Mouse (Mus musculus) splenic B cell, adult 2 months (primary cell): ENCODE data around the gene Ptpro.

Source experiments
- DNase-seq: peaks from one replicate; pipeline ENCODE4 v3.0.0-alpha.2; 2011; ENCODE audit warnings: low read depth, low spot score
- H3K27me3 ChIP-seq: 2 replicates; pipeline ENCODE4 v1.6.1; 2012; ENCODE audit warnings: mild to moderate bottlenecking, low read length, moderate library complexity, mixed read lengths; ENCODE audit not compliant: control insufficient read depth, poor library complexity, insufficient read depth, severe bottlenecking
- H3K36me3 ChIP-seq: 2 replicates; pipeline ENCODE4 v1.6.1; 2012; ENCODE audit warnings: mild to moderate bottlenecking, low read length, moderate library complexity, mixed read lengths; ENCODE audit not compliant: control insufficient read depth, poor library complexity, insufficient read depth, severe bottlenecking

Gene Ptpro

DNA sequence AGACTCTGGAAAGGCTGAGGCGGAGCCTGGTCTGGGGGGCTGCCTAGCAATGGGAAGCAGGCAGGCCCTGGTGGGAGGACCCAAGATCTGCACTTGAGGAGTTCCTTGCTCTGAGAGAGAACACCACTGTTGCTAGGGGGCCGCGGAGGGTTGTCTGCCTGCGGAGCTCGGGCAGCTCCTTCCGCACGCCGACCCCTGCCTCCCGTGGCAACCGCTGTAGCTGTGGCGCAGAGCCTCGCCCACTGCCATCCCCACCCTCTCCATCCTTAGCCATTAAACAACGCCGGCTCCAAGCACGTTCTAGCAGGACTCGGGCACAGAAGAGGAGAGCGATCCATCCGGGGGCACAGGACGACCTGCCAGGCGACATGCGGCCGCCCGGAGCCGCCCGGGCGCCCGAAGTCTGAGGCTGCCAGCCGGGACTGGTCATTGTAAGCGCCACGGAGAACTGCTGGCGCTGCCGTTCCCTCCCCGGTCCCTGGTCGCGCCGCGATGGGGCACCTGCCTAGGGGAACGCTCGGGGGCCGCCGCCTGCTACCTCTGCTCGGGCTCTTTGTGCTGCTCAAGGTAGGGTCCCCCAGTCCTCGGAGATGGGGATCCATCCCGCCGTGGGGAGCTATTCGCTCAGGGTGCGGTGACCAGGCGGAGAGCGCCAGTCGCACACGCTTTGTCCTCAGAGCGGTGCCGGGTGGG, at the start of gene Ptpro:
Gene Ptpro (plus strand): TSS at position 126 of the 693 bp plus-strand sequence.
- DNase-seq: no peak
- H3K36me3 ChIP-seq: no peaks in the 10 kb centered on the region
- H3K27me3 ChIP-seq: no peaks in the 10 kb centered on the region; the same call in none of the 2 replicates

DNA sequence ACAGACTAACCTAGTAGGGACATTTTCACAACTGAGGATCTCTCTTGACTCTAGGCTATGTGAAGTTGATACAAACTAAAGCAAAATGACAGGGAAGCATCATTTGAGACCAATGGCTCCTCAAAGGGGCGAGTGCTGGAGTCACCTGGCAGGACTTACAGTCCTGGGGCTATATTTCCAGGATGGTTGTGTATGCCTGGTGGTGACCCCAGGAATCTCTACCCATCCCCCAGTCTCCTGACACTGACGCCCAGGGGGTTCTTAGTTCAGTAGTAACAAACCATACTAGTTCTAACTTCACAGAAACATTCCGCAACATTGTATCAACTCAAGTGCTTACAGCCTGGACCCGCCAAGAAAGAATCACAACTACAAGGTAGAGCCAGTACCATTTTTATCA, 49.5 kb upstream of the Ptpro start:
- H3K27me3 ChIP-seq: no peaks in the 10 kb centered on the region
- H3K36me3 ChIP-seq: no peaks in the 10 kb centered on the region

DNA sequence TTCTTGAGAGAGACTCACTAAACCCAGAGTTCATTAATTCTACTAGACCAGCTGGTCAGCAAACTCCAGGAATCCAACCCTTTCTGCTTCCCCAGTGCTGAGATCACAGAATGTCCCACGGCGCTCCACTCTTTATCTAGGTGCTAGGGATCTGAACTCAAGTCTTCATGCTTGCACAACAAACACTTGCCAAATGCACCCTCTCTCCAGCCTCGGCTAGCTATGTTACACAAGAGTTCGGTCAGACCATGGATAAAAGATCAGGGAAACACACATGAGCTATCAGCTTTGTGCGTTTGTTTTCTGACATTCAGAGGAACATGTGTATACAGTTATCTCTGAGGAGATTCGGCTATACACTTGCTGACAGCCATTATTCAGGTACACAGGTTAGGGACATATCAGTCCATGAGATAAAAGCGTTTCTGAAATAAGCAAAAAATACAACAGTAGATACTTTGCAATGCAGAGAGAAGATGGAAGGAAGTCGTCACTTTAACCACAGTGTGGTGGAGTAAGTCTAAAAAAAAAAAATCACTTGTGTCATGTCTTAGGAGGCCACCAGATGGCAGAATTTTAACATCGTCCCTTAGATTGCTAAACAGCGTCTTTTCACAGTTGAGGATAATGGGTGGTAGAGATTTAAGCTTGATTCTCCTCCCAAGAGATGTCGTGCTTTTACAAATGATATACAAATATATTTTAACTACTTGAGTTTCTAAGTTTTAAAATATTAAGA, 46.3 kb upstream of the Ptpro start:
- Histone ChIP-seq H3K27me3 (no peaks in the 10 kb centered on the region), H3K36me3 (no peaks in the 10 kb centered on the region)
- DNase-seq: peak; percentile 30

More for the DNA sequence above, 49.5 kb upstream of the Ptpro start:
- no peak for DNase-seq

DNA sequence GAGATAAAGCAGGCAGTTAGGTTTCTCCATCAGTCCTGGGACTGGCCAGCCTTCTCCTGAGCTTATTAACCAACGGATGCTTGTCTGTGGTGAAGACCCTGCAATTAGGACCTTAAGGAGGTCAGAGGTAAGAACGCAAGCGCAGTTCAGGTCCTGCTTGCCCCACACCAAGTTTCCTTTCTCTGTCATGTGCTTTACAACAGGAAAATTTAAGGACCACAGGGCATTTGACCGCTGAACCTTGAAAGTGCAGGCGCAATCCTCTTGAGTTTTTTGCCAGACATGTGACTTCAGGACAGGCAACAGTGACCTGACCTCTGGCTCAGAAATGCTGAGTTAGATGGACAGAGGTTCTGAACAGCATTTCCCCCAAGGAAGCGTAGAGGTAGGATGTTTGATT, 45.0 kb upstream of the Ptpro start:
- DNase-seq: no peak
- no peaks in the 10 kb centered on the region for H3K27me3 ChIP-seq
- H3K36me3 ChIP-seq: no peaks in the 10 kb centered on the region

DNA sequence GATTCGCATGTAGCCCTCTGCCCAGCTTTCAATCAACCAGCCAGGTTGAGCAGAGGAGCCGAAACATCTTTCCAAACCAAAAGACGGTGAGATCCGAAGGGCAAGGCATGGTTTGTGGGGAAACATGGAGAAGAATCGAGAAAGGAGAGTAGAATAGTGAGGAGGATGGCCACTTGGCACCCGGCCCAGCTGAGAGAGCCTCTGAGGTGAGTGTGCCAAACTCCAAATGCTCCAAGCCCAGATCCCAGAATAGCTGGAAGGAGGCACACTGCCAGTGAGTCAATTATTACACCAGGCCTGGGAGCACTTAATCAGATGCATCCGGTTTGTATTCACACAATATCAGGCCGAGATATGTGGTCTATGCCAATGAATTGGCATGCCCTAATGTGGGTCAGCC, 42.1 kb upstream of the Ptpro start:
- no peaks in the 10 kb centered on the region for H3K36me3 ChIP-seq
- no peaks in the 10 kb centered on the region for H3K27me3 ChIP-seq
- no peak for DNase-seq

DNA sequence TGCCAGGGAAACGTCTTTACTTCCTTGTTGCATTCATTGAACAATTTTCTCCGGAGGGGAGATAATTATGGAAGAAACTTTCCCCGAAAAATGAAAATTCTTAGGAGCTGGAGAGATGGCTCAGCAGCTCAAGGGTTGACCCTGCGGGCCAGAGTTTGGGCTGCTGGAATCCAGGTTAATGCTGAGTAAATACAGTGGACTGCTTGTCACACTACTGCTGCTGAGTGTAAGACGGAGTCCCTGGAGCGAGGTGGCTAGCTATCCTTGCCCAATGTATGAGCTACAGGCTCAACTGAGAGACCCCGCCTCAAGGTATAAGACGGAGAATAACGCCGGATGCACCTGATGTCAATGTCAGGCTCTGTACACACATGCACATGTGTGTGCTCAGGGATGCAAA, 41.1 kb upstream of the Ptpro start:
- no peak for DNase-seq
- H3K36me3 ChIP-seq: no peaks in the 10 kb centered on the region

DNA sequence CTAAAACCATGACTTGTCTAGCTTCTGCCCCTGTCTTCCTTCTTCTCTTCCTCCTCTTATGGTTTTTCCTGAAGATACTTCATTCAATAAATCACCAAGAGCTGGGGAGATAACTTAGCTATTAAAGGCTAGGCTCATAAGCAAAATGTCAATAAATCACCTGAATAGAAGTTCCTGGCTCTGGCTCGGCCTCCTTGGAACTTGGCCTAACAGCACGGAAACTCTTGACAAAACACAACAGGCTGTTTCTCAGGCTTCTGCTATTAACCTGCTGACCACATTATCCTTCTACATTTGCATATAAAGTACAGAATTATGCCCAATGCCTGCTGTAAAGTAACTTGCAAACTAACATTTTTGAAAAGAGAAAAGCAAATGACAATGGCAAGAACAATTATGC, 40.7 kb upstream of the Ptpro start:
- no peaks in the 10 kb centered on the region for H3K27me3 ChIP-seq
- no peaks in the 10 kb centered on the region for H3K36me3 ChIP-seq
- no peak for DNase-seq

More for the DNA sequence above, 41.1 kb upstream of the Ptpro start:
- no peaks in the 10 kb centered on the region for H3K27me3 ChIP-seq

DNA sequence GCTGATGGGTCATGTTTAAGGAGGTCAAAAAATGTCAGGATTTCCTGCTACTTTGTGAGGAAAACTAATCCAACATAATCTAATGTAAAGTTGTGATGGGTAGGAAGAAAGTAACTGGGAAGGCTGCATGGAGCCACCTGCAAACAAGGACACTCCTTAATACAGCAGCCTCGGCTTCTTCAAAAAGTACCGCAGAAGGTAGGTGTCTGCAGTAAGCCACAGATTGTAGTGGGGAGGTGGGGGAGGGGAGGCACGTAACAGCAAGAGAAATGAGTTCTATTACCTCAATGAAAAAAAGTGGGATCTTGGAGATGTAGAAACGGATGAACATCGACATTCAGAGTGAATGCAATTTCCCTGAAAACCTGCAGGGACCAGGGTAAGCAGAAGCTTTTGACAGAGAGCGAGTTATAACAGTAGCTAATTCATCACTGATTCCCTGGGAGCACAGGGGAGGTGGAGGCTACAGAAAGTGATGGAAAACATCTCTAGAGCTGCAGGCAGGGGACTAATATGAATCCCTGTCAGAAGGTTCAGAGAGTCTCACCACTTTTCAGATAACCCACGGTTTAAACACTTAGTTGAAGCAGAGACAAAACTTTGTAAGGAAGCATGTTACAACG, 34.2 kb upstream of the Ptpro start:
- no peak for DNase-seq
- Histone ChIP-seq H3K36me3 (no peaks in the 10 kb centered on the region), H3K27me3 (no peaks in the 10 kb centered on the region)

DNA sequence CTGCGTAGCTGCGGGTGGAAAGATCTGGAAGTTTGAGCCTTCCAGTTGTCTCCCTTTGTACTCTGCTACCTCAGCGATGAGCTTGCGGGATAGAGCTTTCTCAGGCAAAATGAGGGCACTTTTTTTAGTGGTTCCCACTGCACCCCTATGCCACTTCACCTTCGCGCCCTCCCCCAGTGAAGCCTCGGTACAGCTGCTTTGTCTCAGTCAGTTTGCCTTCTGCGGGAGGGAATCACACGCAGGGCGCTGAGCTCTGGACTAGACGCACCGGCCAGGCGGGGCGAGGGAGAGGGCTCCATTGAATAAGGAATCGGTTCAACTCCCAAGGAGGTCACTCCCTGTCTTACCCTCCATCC, 746 bp downstream of the Ptpro start:
- Histone ChIP-seq H3K27me3 (no peaks in the 10 kb centered on the region; the same call in none of the 2 replicates), H3K36me3 (no peaks in the 10 kb centered on the region)
- DNase-seq: no peak

DNA sequence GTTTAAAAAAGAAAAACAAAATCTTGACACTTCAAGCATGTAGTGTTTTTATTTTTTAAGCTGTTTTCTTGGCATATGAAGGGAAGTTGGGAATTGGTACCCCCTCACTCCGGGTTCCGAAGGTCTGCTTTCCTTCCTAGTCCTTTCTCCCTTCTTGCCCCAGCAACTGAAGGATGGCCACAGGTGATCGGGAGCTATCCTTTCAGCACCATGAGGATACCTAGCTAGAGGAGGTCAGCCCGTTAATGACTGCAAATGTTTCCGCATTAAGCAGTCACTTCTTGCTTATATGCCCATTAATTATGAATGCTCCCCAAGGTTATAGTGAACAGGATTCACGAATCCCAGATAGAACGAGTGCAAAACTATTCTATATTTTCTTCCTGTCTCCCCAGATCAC, 1.3 kb downstream of the Ptpro start:
- no peak for DNase-seq
- Histone ChIP-seq H3K36me3 (no peaks in the 10 kb centered on the region), H3K27me3 (no peaks in the 10 kb centered on the region; the same call in none of the 2 replicates)

DNA sequence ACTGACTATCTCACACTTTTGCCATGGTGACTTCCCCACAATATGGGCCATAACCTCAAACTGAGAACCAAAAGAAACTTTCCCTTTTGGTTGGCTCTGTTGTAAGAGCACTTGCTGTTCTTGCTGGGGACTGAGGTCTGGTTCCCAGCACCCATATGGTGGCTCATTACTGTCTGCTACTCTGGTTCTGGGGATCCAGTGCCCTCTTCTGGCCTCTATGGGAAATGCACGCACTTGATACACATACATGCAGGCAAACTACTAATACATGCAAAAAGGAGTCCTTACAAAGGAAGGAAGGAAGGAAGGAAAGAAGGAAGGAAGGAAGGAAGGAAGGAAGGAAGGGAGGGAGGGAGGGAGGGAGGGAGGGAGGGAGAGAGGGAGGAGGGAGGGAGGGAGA, 8.9 kb downstream of the Ptpro start:
- Histone ChIP-seq H3K27me3 (no peaks in the 10 kb centered on the region), H3K36me3 (no peaks in the 10 kb centered on the region)
- no peak for DNase-seq

DNA sequence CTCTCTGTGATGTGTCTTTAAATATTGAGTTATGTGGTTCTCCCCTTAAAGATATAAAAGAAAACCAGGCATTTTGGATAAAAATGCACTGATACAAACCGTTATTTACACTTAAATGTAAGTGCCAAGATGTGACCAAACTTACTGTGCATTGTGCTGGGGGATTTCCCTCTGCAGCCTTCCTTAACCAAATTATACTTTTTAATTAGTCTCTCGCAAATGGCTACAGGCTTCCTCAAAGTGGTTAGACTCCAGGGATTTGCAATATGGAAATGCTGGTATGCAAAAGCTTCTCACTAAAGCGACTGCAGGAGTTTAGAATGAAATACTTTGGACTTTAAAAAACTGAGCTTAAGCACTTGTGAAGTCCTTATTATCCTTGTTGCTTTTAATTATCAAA, 10.0 kb downstream of the Ptpro start:
- Histone ChIP-seq H3K36me3 (no peaks in the 10 kb centered on the region), H3K27me3 (no peaks in the 10 kb centered on the region)
- DNase-seq: no peak

DNA sequence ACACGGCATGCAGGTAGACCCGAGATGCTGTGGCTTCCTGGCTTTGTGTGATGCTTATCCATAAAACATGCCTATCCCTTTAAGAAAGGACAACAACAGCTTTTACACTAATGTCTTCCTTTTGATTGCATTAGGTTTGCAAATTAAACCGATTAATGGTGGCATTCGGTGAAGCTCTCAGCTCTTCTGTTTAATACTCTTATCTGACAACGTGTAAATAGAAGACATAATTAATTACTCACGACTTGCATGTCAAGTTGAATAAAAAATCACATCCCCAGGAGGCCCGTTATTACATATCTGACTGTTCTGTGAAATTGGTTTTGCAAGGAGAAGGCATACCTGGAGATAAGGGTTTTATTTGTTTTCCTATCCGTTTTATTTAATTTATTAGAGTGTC, 15.9 kb downstream of the Ptpro start:
- no peaks in the 10 kb centered on the region for H3K27me3 ChIP-seq
- DNase-seq: no peak

DNA sequence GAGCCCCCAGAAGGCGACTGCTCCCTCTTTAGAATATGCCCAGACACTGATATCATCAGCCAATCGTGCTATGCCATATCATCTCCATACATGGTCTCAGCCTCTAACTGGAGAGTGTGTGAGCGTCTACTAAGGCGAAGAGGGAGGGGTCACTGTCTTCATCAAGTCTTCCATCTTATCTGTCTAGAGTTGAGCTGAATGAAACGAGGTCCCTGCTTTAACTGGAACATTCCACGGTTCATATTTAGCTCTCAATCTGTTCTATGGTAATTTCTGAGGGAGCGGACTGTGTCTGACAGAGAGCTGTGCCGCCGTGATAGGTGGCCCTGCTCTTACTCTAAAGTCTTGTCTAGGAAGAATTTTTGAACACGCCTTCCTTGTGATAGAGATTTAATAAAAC, 16.5 kb downstream of the Ptpro start:
- no peaks in the 10 kb centered on the region for H3K36me3 ChIP-seq
- no peak for DNase-seq

More for the DNA sequence above, 15.9 kb downstream of the Ptpro start:
- no peaks in the 10 kb centered on the region for H3K36me3 ChIP-seq

DNA sequence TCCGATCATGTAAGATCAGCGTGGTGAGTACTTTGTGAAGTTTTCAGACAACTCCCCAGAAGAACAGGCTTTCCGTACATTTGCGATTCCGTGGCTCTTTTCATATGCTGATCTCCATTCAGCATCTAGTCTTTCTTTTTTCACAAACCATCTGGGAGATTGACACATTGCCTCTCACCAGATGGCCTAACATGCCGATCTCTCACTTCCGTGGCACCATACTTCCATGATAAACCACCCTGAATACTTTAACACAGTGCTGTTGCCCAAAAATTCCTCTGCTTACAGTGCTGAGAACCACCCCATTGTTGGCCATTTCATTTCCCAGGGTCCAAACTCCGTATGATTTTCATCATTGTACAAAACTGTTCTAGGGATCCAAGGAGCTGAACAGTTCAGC, 20.4 kb downstream of the Ptpro start:
- no peaks in the 10 kb centered on the region; the same call in 1 of the 2 replicates for H3K27me3 ChIP-seq

More for the DNA sequence above, 16.5 kb downstream of the Ptpro start:
- no peaks in the 10 kb centered on the region for H3K27me3 ChIP-seq

More for the DNA sequence above, 20.4 kb downstream of the Ptpro start:
- DNase-seq: no peak
- no peaks in the 10 kb centered on the region for H3K36me3 ChIP-seq
